Mouse (Mus musculus) liver, adult 2 months (tissue): ENCODE measurements at regions not wholly inside any gene's neighbourhood (a gene's known extent, or its start where the extent isn't known, plus 50 kb on each side); places are given as distances from the start of the nearest gene placed in this dataset.

Experiments
- CTCF ChIP-seq: fragments of 200-500 bp; IDR thresholded peaks from 2 replicates; pipeline ENCODE4 v1.5.1; 2011; ENCODE audit warnings: low read depth, low read length, control low read depth
- POLR2A ChIP-seq: fragments of 200-500 bp; IDR thresholded peaks from 2 replicates; pipeline ENCODE4 v1.6.1; 2011; ENCODE audit warnings: low read length, control low read depth; ENCODE audit not compliant: insufficient read depth; ENCODE audit errors: extremely low read depth

DNA sequence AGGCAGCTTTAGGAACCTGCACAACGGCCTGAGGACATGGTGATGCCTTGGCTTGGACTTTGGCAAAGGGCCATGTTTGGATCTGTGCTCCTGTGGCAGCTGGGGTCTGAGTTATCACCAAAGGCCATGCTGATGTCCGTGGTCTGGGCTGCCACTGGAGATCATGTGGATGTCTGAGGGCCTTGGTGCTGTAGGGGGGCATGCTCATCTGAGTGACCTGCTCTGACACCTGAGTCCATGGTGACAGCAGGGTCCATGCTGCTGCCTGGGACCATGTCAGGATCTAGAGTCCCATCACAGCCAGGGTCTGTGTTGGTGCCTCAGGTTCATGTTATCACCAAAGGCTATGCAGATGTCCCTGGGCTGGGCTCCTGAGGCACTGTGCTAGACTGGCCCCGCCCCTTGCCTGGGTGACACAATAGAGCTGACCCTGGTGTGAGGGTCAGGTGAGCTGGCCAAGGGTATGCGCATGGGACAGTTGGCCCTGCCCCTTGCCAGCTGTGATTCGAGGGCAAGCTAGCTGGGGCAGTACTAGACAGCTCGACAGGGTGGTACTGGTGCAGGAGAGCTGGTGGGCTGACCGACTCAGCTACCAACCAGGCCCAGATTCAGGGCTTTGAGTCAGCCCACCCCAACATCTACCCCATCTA, 77.0 kb upstream of the Rcn1 start:
- TF ChIP-seq POLR2A, result no peak
- no peak for TF ChIP-seq CTCF
